Mouse (Mus musculus) monocyte, adult 2 months (primary cell): ENCODE results near the gene Rad51b.

Experiments used
- DNase-seq, 2 experiments: peaks; one replicate each; pipeline ENCODE4 v3.0.0; 2022; ENCODE audit warnings: low spot score in 2 of 2, low read depth in 1 of 2

Rad51b gene

DNA sequence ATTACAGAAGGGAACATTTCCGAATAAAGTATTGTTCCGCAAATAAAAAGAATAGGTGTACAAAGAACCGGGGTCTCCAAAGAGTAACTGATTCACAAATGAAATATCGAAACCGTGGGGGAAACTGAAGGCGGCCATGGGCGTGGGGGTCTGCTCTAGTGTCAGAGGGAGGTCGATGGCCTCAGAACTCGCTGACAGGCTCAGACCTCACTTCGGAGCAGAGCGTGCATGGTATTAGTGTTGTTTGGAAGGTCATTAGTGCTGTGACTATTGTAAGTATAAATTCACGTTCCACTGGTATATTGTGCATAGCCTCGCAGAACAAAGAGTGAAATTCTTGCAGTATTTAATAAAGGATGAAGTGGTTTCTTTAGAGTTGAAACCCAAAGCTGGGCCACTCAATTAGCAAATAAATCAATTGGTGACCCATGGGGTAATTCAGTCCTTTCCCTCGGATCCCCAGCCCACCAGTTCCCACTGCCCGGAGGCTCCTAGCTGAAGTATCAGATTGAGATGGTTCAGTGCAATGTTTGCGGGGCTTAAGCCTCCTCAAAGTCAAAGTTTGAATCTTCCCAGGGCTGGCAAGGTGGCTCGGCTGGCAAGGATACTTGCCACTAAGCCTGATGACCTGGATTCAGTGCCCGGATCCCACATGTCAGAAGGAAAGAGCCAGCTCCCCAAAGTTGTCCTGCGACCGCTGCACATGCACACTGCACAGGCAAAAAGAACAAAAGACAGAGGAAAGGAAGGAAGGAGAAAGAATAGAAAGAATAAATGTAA, 517.4 kb downstream of the Rad51b start:
- DNase-seq = no peak

DNA sequence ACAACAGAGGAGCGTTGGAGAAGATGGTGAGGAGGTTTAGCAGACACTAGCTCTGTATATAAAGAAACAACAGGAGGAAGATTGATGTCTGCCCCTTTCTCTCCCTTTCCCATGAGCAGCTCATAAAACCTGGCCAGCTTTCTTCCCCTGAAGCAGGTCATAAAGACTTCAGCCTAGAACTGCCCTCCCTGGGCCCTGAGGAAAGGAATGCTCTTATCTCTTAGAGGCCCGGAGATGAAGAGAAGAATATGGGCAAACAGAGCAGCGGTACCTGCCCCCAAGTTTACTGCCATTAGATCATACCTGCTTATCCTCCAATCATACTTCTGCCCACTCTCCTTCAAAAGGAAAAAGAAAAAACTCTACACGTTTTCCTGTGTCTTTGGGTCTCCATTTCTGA, 519.2 kb downstream of the Rad51b start:
- DNase-seq = no peak

DNA sequence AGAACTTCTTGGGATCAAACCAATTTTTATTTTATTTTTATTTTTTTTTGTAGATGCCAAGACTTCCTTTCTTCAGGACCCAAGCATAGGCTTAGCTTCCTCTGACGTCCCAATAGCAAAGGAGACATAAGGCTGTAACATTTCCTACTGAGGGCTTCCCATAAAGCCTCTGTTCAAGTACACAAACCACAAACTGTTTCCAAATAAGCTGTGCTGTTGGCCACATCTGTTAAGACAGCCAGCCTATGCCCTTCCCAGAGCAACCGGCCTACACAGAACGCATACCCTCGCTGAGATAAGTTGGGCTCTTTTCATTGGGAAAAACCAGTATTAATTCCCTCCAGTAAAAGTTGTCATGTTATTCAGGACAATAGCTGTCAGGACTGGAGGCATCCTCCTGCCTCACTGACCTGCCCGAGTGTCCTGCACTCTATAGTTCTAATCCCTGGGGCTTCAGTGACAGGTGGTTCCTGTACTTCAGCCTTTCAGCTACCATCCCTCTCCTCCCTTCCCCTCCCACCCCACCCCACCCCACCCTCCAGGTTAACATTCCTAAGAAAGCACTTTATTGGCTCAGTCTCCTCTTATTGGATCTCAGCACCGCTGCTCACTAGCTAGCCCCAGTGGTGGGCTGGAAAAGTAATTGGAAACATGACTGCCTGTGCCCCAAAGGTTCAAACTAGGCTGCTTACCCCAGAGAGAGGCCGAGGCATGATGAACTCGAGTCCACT, 523.3 kb downstream of the Rad51b start:
- no peak for DNase-seq

- DNase-seq = no peak
Measured at GRCm38 (mm10) chr12:79821901-79822300, 524.8 kb downstream of the Rad51b start.

- no peak for DNase-seq
Measured at GRCm38 (mm10) chr12:79822401-79822800, 525.3 kb downstream of the Rad51b start.

- no peak for DNase-seq
Measured at GRCm38 (mm10) chr12:79825922-79826321, 528.8 kb downstream of the Rad51b start.

DNA sequence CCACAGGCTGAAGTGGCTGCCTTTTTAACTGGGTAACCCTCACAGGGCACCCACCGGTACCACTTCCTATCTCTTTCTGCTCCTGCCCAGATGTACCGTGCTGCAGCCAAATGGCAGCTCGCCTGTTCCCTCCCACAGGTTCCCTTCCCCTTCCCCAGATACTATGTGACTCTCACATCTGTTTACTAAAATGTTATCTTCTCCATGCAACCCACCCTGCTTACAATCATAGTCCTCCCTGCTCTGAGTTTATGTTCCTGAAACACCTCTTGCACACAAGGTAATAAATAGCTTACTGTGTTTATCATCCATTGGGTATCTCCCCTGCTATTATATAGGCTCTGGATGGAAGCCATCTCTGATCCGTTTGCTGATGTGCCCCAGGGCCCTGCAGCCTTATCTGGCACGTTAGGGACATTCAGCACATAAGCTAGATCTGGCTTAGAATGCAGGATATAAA, 530.2 kb downstream of the Rad51b start:
- no peak for DNase-seq

- DNase-seq = no peak
Measured at GRCm38 (mm10) chr12:79827735-79828134, 530.7 kb downstream of the Rad51b start.

- DNase-seq = no peak
Measured at GRCm38 (mm10) chr12:79830686-79831085, 533.6 kb downstream of the Rad51b start.

DNA sequence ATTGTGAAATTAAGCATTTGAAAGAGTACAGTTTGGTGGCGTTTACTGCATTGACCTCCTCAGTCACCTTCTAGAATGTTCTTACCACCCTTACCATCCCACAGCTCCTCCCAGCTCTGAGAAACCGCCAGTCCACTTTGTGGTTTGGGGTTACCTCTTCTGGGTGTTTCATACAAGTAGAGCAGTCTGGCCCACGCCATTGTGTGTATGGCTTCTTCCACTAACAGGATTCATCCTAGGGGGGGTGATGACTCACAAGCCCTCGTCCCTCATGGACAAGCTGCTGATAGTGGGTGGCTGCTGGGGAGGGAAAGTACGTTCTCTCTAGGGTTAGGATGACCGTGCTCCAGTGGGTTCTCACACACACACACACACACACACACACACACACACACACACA, 535.5 kb downstream of the Rad51b start:
- DNase-seq = no peak

- no peak for DNase-seq
Measured at GRCm38 (mm10) chr12:79835521-79835920, 538.4 kb downstream of the Rad51b start.

DNA sequence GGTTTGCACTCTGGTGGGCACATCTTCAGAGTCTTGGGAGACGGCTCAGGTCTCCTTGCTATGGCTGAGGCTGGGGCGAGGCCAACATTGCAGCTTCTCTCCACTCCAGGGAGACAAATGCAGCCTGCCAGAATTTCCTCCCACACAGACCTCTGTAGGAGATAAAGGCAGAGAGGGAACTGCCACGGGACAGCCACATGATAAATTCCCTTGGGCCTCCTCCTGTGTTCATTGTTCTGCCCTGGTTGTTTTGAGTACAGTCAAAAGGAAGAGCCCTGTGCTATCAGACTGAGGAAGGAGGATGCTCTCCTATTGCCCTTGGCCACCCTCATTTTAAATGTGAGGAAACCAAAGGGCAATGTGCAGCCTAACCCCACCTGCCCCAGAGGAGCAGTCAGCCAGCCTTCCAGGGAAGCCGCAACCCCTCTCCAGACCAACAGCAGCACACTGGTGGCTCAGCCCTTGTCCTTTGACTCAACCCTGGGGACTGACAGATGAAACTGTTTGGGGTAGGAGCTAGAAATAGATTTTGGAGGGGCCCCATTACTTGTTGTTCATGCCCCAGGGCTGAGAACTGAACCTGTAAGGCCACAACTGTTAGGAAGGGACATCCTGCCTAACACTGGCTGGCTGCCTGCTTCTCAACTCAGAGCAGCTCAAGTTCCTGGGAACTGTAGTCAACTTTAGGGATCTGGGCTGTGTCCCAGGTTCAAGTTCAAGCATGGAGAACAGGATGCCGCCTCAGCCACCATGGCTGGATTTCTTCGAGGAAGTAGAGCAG, 541.3 kb downstream of the Rad51b start:
- no peak for DNase-seq

- no peak for DNase-seq
Measured at GRCm38 (mm10) chr12:79839096-79839941, 542.2 kb downstream of the Rad51b start.

GRCm38 (mm10) chr12:79840465-79840864, 543.4 kb downstream of the Rad51b start:
- DNase-seq = no peak

DNA sequence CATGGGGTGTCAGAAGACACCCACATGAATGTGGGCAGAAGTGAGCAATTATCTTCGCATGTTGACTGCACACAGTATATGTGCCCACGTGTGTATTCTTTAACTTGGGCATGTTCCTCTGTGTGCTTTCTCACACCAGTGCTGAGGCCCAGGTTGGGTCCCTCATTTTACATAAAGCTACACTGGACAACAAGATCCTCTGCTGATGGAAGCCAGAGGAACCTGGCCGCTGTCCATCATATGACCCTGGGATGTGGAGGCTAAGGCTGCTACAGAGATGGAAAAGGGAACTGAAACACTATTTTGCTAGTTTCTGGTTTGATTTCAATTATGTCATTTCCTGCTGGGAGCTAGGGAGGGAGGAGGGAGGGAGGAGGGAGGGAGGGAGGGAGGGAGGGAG, 544.2 kb downstream of the Rad51b start:
- DNase-seq = peak; percentile 23 to 33

GRCm38 (mm10) chr12:79842319-79842718, 545.2 kb downstream of the Rad51b start:
- DNase-seq = no peak

- DNase-seq = no peak
Measured at GRCm38 (mm10) chr12:79843002-79843401, 545.9 kb downstream of the Rad51b start.

GRCm38 (mm10) chr12:79843496-79843895, 546.4 kb downstream of the Rad51b start:
- DNase-seq = no peak

DNA sequence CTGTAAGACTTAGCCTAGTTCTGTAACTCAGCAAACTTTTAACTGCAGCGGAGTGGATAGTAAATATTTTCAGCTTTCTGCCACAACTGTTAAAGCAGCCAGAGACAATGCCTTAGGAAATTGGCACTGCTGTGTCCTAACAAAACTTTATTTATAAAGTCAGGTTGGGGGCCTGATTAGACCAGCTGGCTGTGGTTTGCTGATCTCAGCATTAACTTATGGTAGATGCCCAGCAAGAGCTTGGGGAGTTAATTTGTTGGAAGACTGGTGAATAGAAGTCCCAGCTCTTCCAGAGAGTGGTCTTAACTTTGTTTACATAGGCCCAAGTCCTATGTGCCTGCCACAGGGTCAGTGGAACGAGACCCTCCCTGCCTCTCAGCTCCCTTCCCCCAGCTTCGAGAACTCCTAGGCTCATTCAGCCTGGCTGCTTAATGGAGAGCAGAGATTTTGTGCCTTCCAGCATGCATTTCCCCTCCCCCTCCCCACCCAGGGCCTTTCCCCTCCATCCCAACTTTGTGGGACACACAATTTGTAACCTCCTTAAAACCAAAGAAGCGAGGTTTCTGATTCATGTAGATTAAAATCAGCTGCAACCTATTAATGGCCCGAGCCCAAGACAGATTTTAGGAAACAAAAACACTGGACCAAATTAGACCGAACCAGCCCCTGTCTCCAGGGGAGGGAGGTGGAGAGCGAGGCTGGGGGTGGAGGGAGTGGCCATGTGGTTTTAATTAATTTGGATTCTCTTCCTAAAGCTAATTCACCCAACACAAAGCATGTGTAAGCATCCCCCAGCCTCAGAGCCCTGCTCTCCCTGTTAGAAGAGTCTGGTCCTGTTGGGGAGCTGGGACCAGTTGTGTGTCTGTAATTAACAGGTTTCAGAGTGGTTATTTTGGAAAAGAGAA, 549.4 kb downstream of the Rad51b start:
- no peak for DNase-seq

- DNase-seq = no peak
Measured at GRCm38 (mm10) chr12:79848539-79848938, 551.5 kb downstream of the Rad51b start.
